21 mouse cellular contexts compared by ENCODE assay signal in genomic region chr8:123895680-123896365, GRCm38 (mm10). TPM values are rescaled to one million over a fixed set of nuclear protein-coding genes. Genes with fewer than 3 reads are reported as not detected.
DNase-seq lines count a peak whose midpoint lies in the region; ATAC-seq and TF ChIP-seq lines count a peak whose summit lies in the region.
"Had no signal": no experiment of that assay in that cellular context is flagged by ENCODE, and none has a peak within 500 bp of the region (broad histone marks: within the 10 kb centered on the region; RNA-seq: fewer than 3 reads in every experiment).

No protein-coding gene starts in this region.

- TF ChIP-seq CTCF in gastrocnemius, adult 2 months (IDR thresholded peaks at IDR 0.05) = no peak

- intact Hi-C loops in gastrocnemius, adult 2 months (cut with DNase I) = loop anchor here (1.0 kb wide), 1 partner anchor 24 kb away; no protein-coding TSS in a partner anchor

- H3K4me3 ChIP-seq in embryonic facial prominence, embryonic 14.5 days (ENCODE audit: low read depth, low read length) = no peak overlapping the region
- H3K4me3 ChIP-seq in embryonic facial prominence, embryonic 10.5 days = no peak overlapping the region
- H3K4me3 ChIP-seq in gastrocnemius, adult 2 months = peak overlapping the region; percentile 83
- no peak overlapping the region for H3K4me3 ChIP-seq in limb, embryonic 15.5 days
- H3K4me3 ChIP-seq: forebrain, embryonic 10.5 days; heart, embryonic 13.5 days; hindbrain, embryonic 13.5 days; limb, embryonic 13.5 days; liver, embryonic 15.5 days; midbrain, embryonic 12.5 days; neural tube, embryonic 13.5 days had no signal

- no peak overlapping the region for H3K27ac ChIP-seq in embryonic facial prominence, embryonic 14.5 days (replicated peaks; ENCODE audit: low read depth, low read length)
- H3K27ac ChIP-seq in embryonic facial prominence, embryonic 10.5 days (replicated peaks) = no peak overlapping the region
- peak overlapping the region; percentile 98 for H3K27ac ChIP-seq in gastrocnemius, adult 2 months
- no peak overlapping the region for H3K27ac ChIP-seq in limb, embryonic 15.5 days
- H3K27ac ChIP-seq: forebrain, embryonic 10.5 days; heart, embryonic 13.5 days; hindbrain, embryonic 13.5 days; limb, embryonic 13.5 days; liver, embryonic 15.5 days; midbrain, embryonic 12.5 days; neural tube, embryonic 13.5 days had no signal

- DNase-seq in embryonic facial prominence, embryonic 14.5 days (ENCODE audit: low spot score) = peak; percentile 61
- DNase-seq in embryonic facial prominence, embryonic 10.5 days (ENCODE audit: low spot score) = no peak
- DNase-seq in gastrocnemius, adult 2 months = peak; percentile 86
- peak; percentile 28 for DNase-seq in gastrocnemius, postnatal 10 days
- no peak for DNase-seq in left cerebral cortex, adult 18-20 months (ENCODE audit: low spot score in 2 of 2)
- no peak for DNase-seq in ovary, postnatal 14 days (ENCODE audit: low spot score)
- DNase-seq: embryo, embryonic 11 days; heart, adult 11 months; kidney, postnatal 36 days; layer of hippocampus, adult 9-11 months; right cerebral cortex, postnatal 25 days had no signal

- 63% methylated on average over 9 of the region's 9 CpGs for WGBS in embryonic facial prominence, embryonic 14.5 days
- 74% methylated on average over 9 of the region's 9 CpGs for WGBS in embryonic facial prominence, embryonic 10.5 days
- WGBS in limb, embryonic 15.5 days = 70% methylated on average over 9 of the region's 9 CpGs

- H3K9ac ChIP-seq in embryonic facial prominence, embryonic 14.5 days (ENCODE audit: low read depth, low read length) = no peak overlapping the region
- H3K9ac ChIP-seq in limb, embryonic 15.5 days = no peak overlapping the region
- H3K9ac ChIP-seq: heart, embryonic 13.5 days; hindbrain, embryonic 13.5 days; liver, embryonic 15.5 days; midbrain, embryonic 12.5 days; neural tube, embryonic 13.5 days had no signal

- H3K9me3 ChIP-seq in embryonic facial prominence, embryonic 14.5 days (ENCODE audit: control insufficient read depth, low read length) = no peaks in the 10 kb centered on the region
- no peaks in the 10 kb centered on the region for H3K9me3 ChIP-seq in embryonic facial prominence, embryonic 10.5 days
- H3K9me3 ChIP-seq in limb, embryonic 15.5 days = no peaks in the 10 kb centered on the region
- H3K9me3 ChIP-seq: forebrain, embryonic 10.5 days; heart, embryonic 13.5 days; hindbrain, embryonic 13.5 days; limb, embryonic 13.5 days; liver, embryonic 15.5 days; midbrain, embryonic 12.5 days; neural tube, embryonic 13.5 days had no signal

- peaks cover 57% of the 10 kb centered on the region for H3K27me3 ChIP-seq in embryonic facial prominence, embryonic 14.5 days (replicated peaks; ENCODE audit: control insufficient read depth, insufficient read depth, low read length)
- peaks cover 68% of the 10 kb centered on the region for H3K27me3 ChIP-seq in embryonic facial prominence, embryonic 10.5 days (replicated peaks; ENCODE audit: low read depth, poor library complexity, severe bottlenecking)
- peaks cover 62% of the 10 kb centered on the region for H3K27me3 ChIP-seq in limb, embryonic 15.5 days

- 0 out of 2 replicates have a peak, but pooled peaks cover 6% of the 10 kb centered on the region for H3K4me1 ChIP-seq in embryonic facial prominence, embryonic 14.5 days (ENCODE audit: control insufficient read depth, insufficient read depth, low read length)
- H3K4me1 ChIP-seq in embryonic facial prominence, embryonic 10.5 days = peaks cover 22% of the 10 kb centered on the region
- H3K4me1 ChIP-seq in limb, embryonic 15.5 days = peaks cover 15% of the 10 kb centered on the region

- H3K4me2 ChIP-seq in embryonic facial prominence, embryonic 14.5 days (ENCODE audit: low read depth, low read length) = no peak overlapping the region
- H3K4me2 ChIP-seq in limb, embryonic 15.5 days = no peak overlapping the region
- H3K4me2 ChIP-seq: heart, embryonic 13.5 days; hindbrain, embryonic 13.5 days; limb, embryonic 13.5 days; liver, embryonic 15.5 days; midbrain, embryonic 12.5 days; neural tube, embryonic 13.5 days had no signal

- peaks cover 19% of the 10 kb centered on the region for H3K36me3 ChIP-seq in embryonic facial prominence, embryonic 14.5 days (ENCODE audit: control insufficient read depth, insufficient read depth, low read length)
- H3K36me3 ChIP-seq in embryonic facial prominence, embryonic 10.5 days (replicated peaks) = peaks cover 32% of the 10 kb centered on the region
- peaks cover 20% of the 10 kb centered on the region for H3K36me3 ChIP-seq in limb, embryonic 15.5 days

- ATAC-seq in embryonic facial prominence, embryonic 14.5 days (ENCODE audit: low read depth) = peak; percentile 19; the same call in 1 of the 2 replicates
- 0 out of 2 replicates have a peak, but pooled peaks have one; percentile 27 for ATAC-seq in limb, embryonic 15.5 days (ENCODE audit: insufficient number of reproducible peaks, low FRiP score, low TSS enrichment, low read depth)
- ATAC-seq: inflammation-experienced regulatory T-cells, adult 6 months; lung, postnatal 0 days had no signal

RNA-seq across cellular contexts. Expression of gene Acta1, which starts 1.3 kb away (rescaled TPM):
- polyA plus RNA-seq in embryonic facial prominence, embryonic 14.5 days (2014; fragmentation: Nextera tagmentation; extraction: Ambion mirVana) = 2,164 and 3,230 TPM in 2 replicates
- 0.80 and 1.3 TPM in 2 replicates for polyA plus RNA-seq in embryonic facial prominence, embryonic 10.5 days (2016; fragmentation: Nextera tagmentation; extraction: Ambion mirVana)
- total RNA-seq in gastrocnemius, adult 2 months (2021) = over 10,000 TPM; 45,578 to 47,175 TPM
- over 10,000 TPM; 50,548 to 53,307 TPM for total RNA-seq in gastrocnemius, postnatal 10 days (2021)
- polyA plus RNA-seq in limb, embryonic 15.5 days (2015; fragmentation: Nextera tagmentation; extraction: Ambion mirVana) = 949 and 3,391 TPM in 2 replicates
- 10 to 100 TPM; 10.2 to 11.9 TPM for total RNA-seq in left cerebral cortex, adult 18-20 months (2021)

RNA-seq across cellular contexts. Expression of gene Ccsap, which starts 35.8 kb away (rescaled TPM):
- 4.4 and 4.6 TPM in 2 replicates for polyA plus RNA-seq in embryonic facial prominence, embryonic 14.5 days (2014; fragmentation: Nextera tagmentation; extraction: Ambion mirVana)
- polyA plus RNA-seq in embryonic facial prominence, embryonic 10.5 days (2016; fragmentation: Nextera tagmentation; extraction: Ambion mirVana) = 5.4 and 5.6 TPM in 2 replicates
- under 1 TPM; 0.42 to 0.46 TPM for total RNA-seq in gastrocnemius, adult 2 months (2021)
- 1 to 10 TPM; 1.9 to 2.5 TPM for total RNA-seq in gastrocnemius, postnatal 10 days (2021)
- polyA plus RNA-seq in limb, embryonic 15.5 days (2015; fragmentation: Nextera tagmentation; extraction: Ambion mirVana) = 2.6 and 3.0 TPM in 2 replicates
- total RNA-seq in left cerebral cortex, adult 18-20 months (2021) = 10 to 100 TPM; 62.6 to 74.7 TPM

RNA-seq across cellular contexts. Expression of gene Nup133, which starts 53.2 kb away (rescaled TPM):
- polyA plus RNA-seq in embryonic facial prominence, embryonic 14.5 days (2014; fragmentation: Nextera tagmentation; extraction: Ambion mirVana) = 30.4 and 31.8 TPM in 2 replicates
- polyA plus RNA-seq in embryonic facial prominence, embryonic 10.5 days (2016; fragmentation: Nextera tagmentation; extraction: Ambion mirVana) = 54.2 and 60.6 TPM in 2 replicates
- 10 to 100 TPM; 11.6 to 17.8 TPM for total RNA-seq in gastrocnemius, adult 2 months (2021)
- total RNA-seq in gastrocnemius, postnatal 10 days (2021) = 10 to 100 TPM; 11.6 to 14.2 TPM
- polyA plus RNA-seq in limb, embryonic 15.5 days (2015; fragmentation: Nextera tagmentation; extraction: Ambion mirVana) = 25.5 and 27.0 TPM in 2 replicates
- total RNA-seq in left cerebral cortex, adult 18-20 months (2021) = 10 to 100 TPM; 21.7 to 23.5 TPM

Comparison
In these comparisons a context has a peak if more than half of its experiments do, and no peak if none do; other contexts are left out.
1. DNase-seq: peak in embryonic facial prominence, embryonic 14.5 days (single experiment), gastrocnemius, adult 2 months (single experiment) and gastrocnemius, postnatal 10 days (single experiment); none in embryonic facial prominence, embryonic 10.5 days (single experiment), left cerebral cortex, adult 18-20 months (0 of 2) and ovary, postnatal 14 days (single experiment).
2. RNA of gene Acta1, which starts 1.3 kb away (total RNA-seq): 50,548 to 53,307 TPM in gastrocnemius, postnatal 10 days and 45,578 to 47,175 TPM in gastrocnemius, adult 2 months; 10.2 to 11.9 TPM in left cerebral cortex, adult 18-20 months; every median in the first group is over 1,000 times any median in the second.
3. RNA of gene Ccsap, which starts 35.8 kb away (total RNA-seq): 62.6 to 74.7 TPM in left cerebral cortex, adult 18-20 months; 1.9 to 2.5 TPM in gastrocnemius, postnatal 10 days and 0.42 to 0.46 TPM in gastrocnemius, adult 2 months; every median in the first group is over 10 times any median in the second.